Mouse (Mus musculus): ENCODE measurements around the gene Scn7a.

DNA sequence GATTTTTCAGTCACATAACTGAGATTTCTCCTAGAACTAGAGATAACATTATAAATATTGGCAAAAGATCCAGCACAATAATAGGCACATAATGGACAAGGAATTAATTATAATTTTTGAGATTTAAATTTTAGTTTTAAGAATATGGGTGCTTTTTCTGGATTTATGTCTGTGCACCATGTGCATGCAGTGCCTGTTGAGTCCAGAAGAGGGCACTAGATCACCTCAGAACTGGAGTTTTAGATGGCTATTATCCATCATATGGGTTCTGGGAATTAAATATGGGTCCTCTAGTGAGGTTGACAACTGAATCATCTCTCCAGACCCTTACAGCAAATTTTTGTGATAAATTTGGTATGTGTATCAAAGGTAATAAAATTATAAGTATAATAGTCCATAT is 21.8 kb downstream of the Scn7a start:
- TF ChIP-seq MAX (IDR thresholded peaks at IDR 0.05): no peak
- TF ChIP-seq CTCF (IDR thresholded peaks at IDR 0.05; ENCODE audit: control insufficient read depth, insufficient read depth, insufficient read length): no peak
- TF ChIP-seq MYOG (IDR thresholded peaks at IDR 0.05; ENCODE audit: control insufficient read depth, extremely low read depth, insufficient read length): no peak
- no peak for TF ChIP-seq MYOD1 (IDR thresholded peaks at IDR 0.05; ENCODE audit: control insufficient read depth, insufficient read length, low read depth)
- no peak for TF ChIP-seq CEBPB (IDR thresholded peaks at IDR 0.05; ENCODE audit: low read depth)
- TF ChIP-seq USF1 (IDR thresholded peaks at IDR 0.05; ENCODE audit: low read depth): no peak

Data from C2C12 (cell line).